Mouse (Mus musculus) hindbrain, postnatal 0 days (tissue): ENCODE measurements around the gene Arl4c. TPM values are rescaled to one million over a fixed set of nuclear protein-coding genes. Genes with fewer than 3 reads are reported as not detected.

ENCODE experiments used
- ATAC-seq: fragments of 200-750 bp; cut with Nextera tagmentation; 2 replicates; pipeline ENCODE4 v1.8.0; 2017; ENCODE audit warnings: mild to moderate bottlenecking, moderate TSS enrichment, moderate library complexity
- DNase-seq: peaks from one replicate; pipeline ENCODE4 v3.0.0-alpha.2; 2015; ENCODE audit warnings: low spot score
- H3K27ac ChIP-seq: fragments of 300-500 bp; sonication (generic); 2 replicates; pipeline ENCODE4 v1.5.1; 2014; ENCODE audit warnings: mild to moderate bottlenecking
- H3K27me3 ChIP-seq: fragments of 300-500 bp; sonication (generic); 2 replicates; pipeline ENCODE4 v1.6.1; 2014; ENCODE audit warnings: low read length, mixed read lengths; ENCODE audit not compliant: insufficient read depth
- H3K36me3 ChIP-seq: fragments of 300-500 bp; sonication (generic); 2 replicates; pipeline ENCODE4 v1.6.1; 2014; ENCODE audit warnings: low read length, mixed read lengths; ENCODE audit not compliant: insufficient read depth
- H3K4me1 ChIP-seq: fragments of 300-500 bp; sonication (generic); 2 replicates; pipeline ENCODE4 v1.6.1; 2014; ENCODE audit warnings: antibody characterized with exemption, low read length, mixed read lengths; ENCODE audit not compliant: insufficient read depth
- H3K4me2 ChIP-seq: fragments of 300-500 bp; sonication (generic); 2 replicates; pipeline ENCODE4 v1.6.1; 2014; ENCODE audit warnings: low read depth, mild to moderate bottlenecking, low read length, moderate library complexity, mixed read lengths
- H3K4me3 ChIP-seq: fragments of 300-500 bp; sonication (generic); 2 replicates; pipeline ENCODE4 v1.5.1; 2014; ENCODE audit warnings: low read length
- H3K9ac ChIP-seq: fragments of 300-500 bp; sonication (generic); replicated peaks from 2 replicates; pipeline ENCODE4 v1.6.1; 2014; ENCODE audit warnings: mild to moderate bottlenecking, low read length, moderate library complexity, mixed read lengths
- H3K9me3 ChIP-seq: fragments of 300-500 bp; sonication (generic); 2 replicates; pipeline ENCODE4 v1.6.1; 2016; ENCODE audit warnings: low read length, mixed read lengths
- CTCF ChIP-seq: IDR thresholded peaks from 2 replicates; pipeline ENCODE4 v1.5.1; 2016; ENCODE audit warnings: antibody characterized with exemption, control low read depth, low read depth
- WGBS: fragments of 180-500 bp; shearing (Covaris S2); extraction: QIAGEN DNeasy Blood & Tissue Kit; methylation state at CpG from one replicate; pipeline ENCODE4 v1.1.7; 2014; 5-methylcytosine and 5-hydroxymethylcytosine counted together
- polyA plus RNA-seq: library from polyadenylated mRNA; unstranded; fragments of >200 nt; fragmentation: Nextera tagmentation; extraction: Ambion mirVana; gene quantifications from 2 replicates; pipeline ENCODE4 v1.2.1, GENCODE M21; 2015
- total RNA-seq: library from RNA; depleted of rRNA; stranded (reverse); fragments of >200 nt; gene quantifications from 2 replicates; pipeline ENCODE4 v1.2.3, GENCODE M21; 2014

Gene Arl4c
- total and polyA plus RNA-seq, 2 experiments from 2014 or later, result 34.7 to 69.3 TPM

DNA sequence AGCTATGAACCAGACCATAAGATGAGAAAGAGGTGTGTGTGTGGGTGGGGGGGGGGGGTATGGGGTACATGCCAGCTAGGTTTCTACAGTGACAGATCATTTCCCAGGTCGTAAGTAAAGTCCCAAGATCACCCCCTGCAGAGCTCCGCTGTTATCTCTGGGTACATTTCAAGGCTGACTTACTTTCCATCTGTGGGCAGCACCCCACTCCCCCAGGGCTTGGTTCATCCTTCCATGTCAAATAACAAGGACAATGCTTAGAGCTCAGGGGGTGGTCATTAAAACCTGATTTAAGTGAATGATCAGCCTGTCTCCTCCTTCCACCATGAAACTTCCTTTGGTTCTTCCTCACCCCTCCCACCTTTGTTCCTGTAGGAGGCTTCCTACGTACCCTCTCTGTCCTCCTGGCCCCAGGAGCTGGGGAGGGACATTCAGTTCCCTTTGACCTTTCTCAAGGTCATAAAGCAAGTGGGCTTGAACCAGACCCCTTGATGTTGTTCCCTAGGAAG is 23.7 kb downstream of the Arl4c start:
- H3K9me3 ChIP-seq, result no peaks in the 10 kb centered on the region
- no peaks in the 10 kb centered on the region for H3K27me3 ChIP-seq
- H3K27ac ChIP-seq, result no peak overlapping the region
- H3K36me3 ChIP-seq, result no peaks in the 10 kb centered on the region
- no peak overlapping the region for H3K4me3 ChIP-seq
- no peak overlapping the region for H3K9ac ChIP-seq
- ATAC-seq, result no peak
- 43% methylated on average over 3 of the region's 3 CpGs for WGBS
- H3K4me2 ChIP-seq, result no peak overlapping the region
- H3K4me1 ChIP-seq, result no peaks in the 10 kb centered on the region
- no peak for DNase-seq
- no peak for TF ChIP-seq CTCF

GRCm38 (mm10) chr1:88670807-88671206 is 31.2 kb downstream of the Arl4c start:
- Histone ChIP-seq H3K4me1 (peaks cover 6% of the 10 kb centered on the region; the same call in 1 of the 2 replicates), H3K4me2 (no peak overlapping the region), H3K9me3 (no peaks in the 10 kb centered on the region), H3K27ac (no peak overlapping the region), H3K9ac (no peak overlapping the region), H3K36me3 (no peaks in the 10 kb centered on the region), H3K27me3 (no peaks in the 10 kb centered on the region), H3K4me3 (no peak overlapping the region)
- no peak for ATAC-seq
- TF ChIP-seq CTCF, result no peak
- 58% methylated on average over 4 of the region's 4 CpGs for WGBS
- no peak for DNase-seq

GRCm38 (mm10) chr1:88668846-88669810 is 32.9 kb downstream of the Arl4c start:
- H3K9ac ChIP-seq, result no peak overlapping the region
- no peak for TF ChIP-seq CTCF
- no peaks in the 10 kb centered on the region for H3K27me3 ChIP-seq
- no peak for DNase-seq
- no peaks in the 10 kb centered on the region for H3K9me3 ChIP-seq
- ATAC-seq, result no peak
- H3K4me3 ChIP-seq, result no peak overlapping the region
- no peak overlapping the region for H3K4me2 ChIP-seq
- H3K36me3 ChIP-seq, result no peaks in the 10 kb centered on the region
- peaks cover 6% of the 10 kb centered on the region; the same call in 1 of the 2 replicates for H3K4me1 ChIP-seq
- 19% methylated on average over 14 of the region's 14 CpGs for WGBS
- H3K27ac ChIP-seq, result no peak overlapping the region

- Histone ChIP-seq H3K4me2 (no peak overlapping the region), H3K9me3 (no peaks in the 10 kb centered on the region), H3K36me3 (no peaks in the 10 kb centered on the region), H3K27ac (no peak overlapping the region), H3K4me3 (no peak overlapping the region), H3K4me1 (peaks cover 6% of the 10 kb centered on the region; the same call in 1 of the 2 replicates), H3K9ac (no peak overlapping the region), H3K27me3 (no peaks in the 10 kb centered on the region)
- ATAC-seq (no peak), DNase-seq (no peak)
- WGBS, result 7% methylated on average over 7 of the region's 7 CpGs
- no peak for TF ChIP-seq CTCF
These were observed 33.7 kb downstream of the Arl4c start for GRCm38 (mm10) chr1:88668353-88668752.

DNA sequence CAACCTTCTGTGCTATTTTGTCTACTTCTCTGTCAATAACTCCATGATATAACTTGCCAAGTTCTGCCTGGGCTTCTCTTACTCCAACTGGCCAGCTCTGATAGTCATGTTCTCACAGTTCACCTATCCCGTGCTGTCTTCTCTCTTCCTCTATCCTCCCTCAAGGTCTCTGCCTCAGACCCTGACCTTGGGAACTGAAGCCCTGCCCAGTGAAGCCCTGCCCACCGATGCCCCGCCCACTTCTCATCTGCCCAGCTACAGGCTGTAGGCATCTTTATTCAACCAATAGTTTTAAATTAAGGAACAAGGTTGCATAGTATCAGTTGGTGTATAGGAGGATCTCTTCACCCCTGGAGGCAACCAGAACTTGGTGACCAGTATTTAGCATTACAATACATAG is 37.4 kb downstream of the Arl4c start:
- ATAC-seq (no peak), DNase-seq (no peak)
- H3K9me3 ChIP-seq, result no peaks in the 10 kb centered on the region
- no peaks in the 10 kb centered on the region for H3K36me3 ChIP-seq
- H3K4me1 ChIP-seq, result peaks cover 6% of the 10 kb centered on the region; the same call in 1 of the 2 replicates
- H3K4me3 ChIP-seq, result no peak overlapping the region
- no peak overlapping the region for H3K9ac ChIP-seq
- no peak overlapping the region for H3K27ac ChIP-seq
- WGBS, result 71% methylated on average over 3 of the region's 3 CpGs
- H3K27me3 ChIP-seq, result no peaks in the 10 kb centered on the region
- TF ChIP-seq CTCF, result no peak
- H3K4me2 ChIP-seq, result no peak overlapping the region

DNA sequence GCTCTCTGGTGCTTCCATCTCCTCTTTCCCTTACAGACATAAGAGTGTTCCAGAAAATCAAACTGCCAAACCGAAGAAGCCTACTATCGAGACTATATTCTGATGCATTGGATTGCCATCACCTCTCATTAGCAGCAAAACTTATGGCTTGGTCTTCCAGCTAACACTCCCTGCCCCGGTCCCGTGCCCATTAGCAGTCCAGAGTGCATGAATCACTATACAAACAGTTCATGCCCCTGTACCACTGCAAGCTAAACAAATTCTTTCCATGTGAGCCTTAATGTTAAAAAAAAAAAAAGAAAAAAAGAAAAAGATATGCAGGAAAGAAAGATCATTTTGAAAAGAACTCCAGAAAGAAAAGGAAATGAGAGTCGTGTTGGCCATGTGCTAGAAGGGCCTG is 39.3 kb downstream of the Arl4c start:
- no peaks in the 10 kb centered on the region for H3K36me3 ChIP-seq
- H3K9me3 ChIP-seq, result no peaks in the 10 kb centered on the region
- H3K4me2 ChIP-seq, result no peak overlapping the region
- no peak overlapping the region for H3K4me3 ChIP-seq
- no peak for DNase-seq
- no peak overlapping the region for H3K27ac ChIP-seq
- 84% methylated on average over 5 of the region's 5 CpGs for WGBS
- ATAC-seq, result no peak
- no peak overlapping the region for H3K9ac ChIP-seq
- no peaks in the 10 kb centered on the region for H3K27me3 ChIP-seq
- TF ChIP-seq CTCF, result no peak
- no peaks in the 10 kb centered on the region for H3K4me1 ChIP-seq

- no peak overlapping the region for H3K4me2 ChIP-seq
These were observed 40.8 kb downstream of the Arl4c start for GRCm38 (mm10) chr1:88661209-88661608.

More at GRCm38 (mm10) chr1:88661209-88661608, 40.8 kb downstream of the Arl4c start:
- no peak for ATAC-seq
- H3K4me3 ChIP-seq, result no peak overlapping the region
- 90% methylated on average over 3 of the region's 3 CpGs for WGBS
- no peaks in the 10 kb centered on the region for H3K36me3 ChIP-seq
- H3K27ac ChIP-seq, result no peak overlapping the region
- H3K27me3 ChIP-seq, result no peaks in the 10 kb centered on the region
- no peak for DNase-seq
- no peak overlapping the region for H3K9ac ChIP-seq
- no peak for TF ChIP-seq CTCF
- no peaks in the 10 kb centered on the region for H3K4me1 ChIP-seq
- H3K9me3 ChIP-seq, result no peaks in the 10 kb centered on the region
